Mouse (Mus musculus): ENCODE measurements around the gene Dpp9. TPM values are rescaled to one million over a fixed set of nuclear protein-coding genes. Genes with fewer than 3 reads are reported as not detected.

Dpp9 gene
- total RNA-seq, 1 experiment from 2014 or later = 9.7 TPM

GRCm38 (mm10) chr17:56241541-56242401 lies 23.1 kb upstream of the Dpp9 start:
- ATAC-seq (replicated peaks in 1 of 2; ENCODE audit: insufficient read depth in 1 of 2, low FRiP score in 2 of 2, low TSS enrichment in 1 of 2, low read depth in 1 of 2, poor library complexity in 2 of 2, severe bottlenecking in 2 of 2) = peak; percentile 96

GRCm38 (mm10) chr17:56233818-56234469 lies 15.2 kb upstream of the Dpp9 start:
- ATAC-seq (replicated peaks in 1 of 2; ENCODE audit: insufficient read depth in 1 of 2, low FRiP score in 2 of 2, low TSS enrichment in 1 of 2, low read depth in 1 of 2, poor library complexity in 2 of 2, severe bottlenecking in 2 of 2) = peak; percentile 32 to 56; a peak in 2 of 4 replicates

- no peak for ATAC-seq (replicated peaks in 1 of 2; ENCODE audit: insufficient read depth in 1 of 2, low FRiP score in 2 of 2, low TSS enrichment in 1 of 2, low read depth in 1 of 2, poor library complexity in 2 of 2, severe bottlenecking in 2 of 2)
Measured at GRCm38 (mm10) chr17:56233389-56233788, 14.7 kb upstream of the Dpp9 start.

- no peak for ATAC-seq (replicated peaks in 1 of 2; ENCODE audit: insufficient read depth in 1 of 2, low FRiP score in 2 of 2, low TSS enrichment in 1 of 2, low read depth in 1 of 2, poor library complexity in 2 of 2, severe bottlenecking in 2 of 2)
Measured at GRCm38 (mm10) chr17:56229943-56230342, 11.2 kb upstream of the Dpp9 start.

GRCm38 (mm10) chr17:56226566-56226965 lies 7.9 kb upstream of the Dpp9 start:
- ATAC-seq (replicated peaks in 1 of 2; ENCODE audit: insufficient read depth in 1 of 2, low FRiP score in 2 of 2, low TSS enrichment in 1 of 2, low read depth in 1 of 2, poor library complexity in 2 of 2, severe bottlenecking in 2 of 2) = no peak

DNA sequence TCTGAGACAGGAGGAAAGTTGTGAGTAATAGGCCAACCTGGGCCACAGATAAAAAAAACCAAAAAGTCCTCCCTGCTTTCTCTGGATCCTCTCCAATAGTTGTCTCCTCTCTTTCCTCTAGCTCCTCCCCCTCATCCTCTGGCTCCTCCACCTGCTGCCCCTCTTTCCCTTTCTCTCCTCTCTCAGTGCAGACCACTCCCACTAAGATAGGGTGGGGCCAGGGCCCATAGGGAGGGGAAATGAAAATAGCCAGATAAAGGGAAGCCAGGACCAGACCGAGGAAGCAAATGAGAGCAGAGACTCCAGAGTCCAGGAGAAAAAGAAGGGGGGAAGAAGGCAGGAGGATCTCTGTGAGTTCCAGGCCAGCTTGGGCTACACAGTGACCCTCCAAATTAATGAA lies 6.2 kb upstream of the Dpp9 start:
- no peak for ATAC-seq (replicated peaks in 1 of 2; ENCODE audit: insufficient read depth in 1 of 2, low FRiP score in 2 of 2, low TSS enrichment in 1 of 2, low read depth in 1 of 2, poor library complexity in 2 of 2, severe bottlenecking in 2 of 2)

DNA sequence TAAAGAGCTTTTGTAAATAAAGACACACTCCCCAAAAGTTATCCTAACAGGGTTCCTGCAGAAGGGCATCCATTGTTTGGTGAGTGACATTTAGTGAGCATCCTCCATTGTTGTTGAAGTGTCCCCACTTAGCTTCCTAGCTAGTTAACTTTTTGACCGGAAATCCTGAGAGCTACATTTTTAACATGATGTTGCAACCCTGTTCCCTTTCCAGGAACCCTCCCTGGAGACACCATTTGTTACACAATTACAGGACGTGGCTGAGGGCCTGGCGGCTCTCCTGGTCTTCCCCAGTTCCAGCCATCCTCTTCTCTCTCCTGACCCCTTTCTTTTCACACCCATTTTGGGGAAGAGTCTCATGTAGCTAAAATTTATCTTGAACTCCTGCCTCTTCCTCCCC lies 1.1 kb upstream of the Dpp9 start:
- ATAC-seq (replicated peaks in 1 of 2; ENCODE audit: insufficient read depth in 1 of 2, low FRiP score in 2 of 2, low TSS enrichment in 1 of 2, low read depth in 1 of 2, poor library complexity in 2 of 2, severe bottlenecking in 2 of 2) = no peak

GRCm38 (mm10) chr17:56219251-56219650 lies 546 bp upstream of the Dpp9 start:
- ATAC-seq (replicated peaks in 1 of 2; ENCODE audit: insufficient read depth in 1 of 2, low FRiP score in 2 of 2, low TSS enrichment in 1 of 2, low read depth in 1 of 2, poor library complexity in 2 of 2, severe bottlenecking in 2 of 2) = 0 out of 4 replicates have a peak, but pooled peaks of 1 of the 2 experiments have one; percentile 3

DNA sequence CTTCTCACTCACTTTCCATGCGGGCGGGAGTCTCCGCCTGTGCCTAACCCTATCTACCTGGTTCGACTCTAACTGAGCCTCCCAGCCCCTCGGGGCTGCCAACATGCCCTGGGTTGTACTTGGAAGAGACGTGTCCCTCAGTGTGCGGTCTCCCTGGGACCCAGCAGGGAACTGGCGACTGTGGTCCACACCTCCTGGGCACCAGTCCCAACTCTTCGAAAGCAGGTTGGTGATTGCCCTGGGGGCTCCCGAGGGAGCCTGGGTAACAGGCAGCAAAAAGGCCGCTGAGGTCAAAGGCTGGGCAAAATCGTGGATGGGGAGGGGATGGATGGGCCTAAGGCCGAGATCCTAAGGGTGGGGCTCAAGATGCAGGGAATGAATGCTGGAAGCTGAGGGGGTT lies 1.0 kb downstream of the Dpp9 start:
- ATAC-seq (replicated peaks in 1 of 2; ENCODE audit: insufficient read depth in 1 of 2, low FRiP score in 2 of 2, low TSS enrichment in 1 of 2, low read depth in 1 of 2, poor library complexity in 2 of 2, severe bottlenecking in 2 of 2) = no peak

DNA sequence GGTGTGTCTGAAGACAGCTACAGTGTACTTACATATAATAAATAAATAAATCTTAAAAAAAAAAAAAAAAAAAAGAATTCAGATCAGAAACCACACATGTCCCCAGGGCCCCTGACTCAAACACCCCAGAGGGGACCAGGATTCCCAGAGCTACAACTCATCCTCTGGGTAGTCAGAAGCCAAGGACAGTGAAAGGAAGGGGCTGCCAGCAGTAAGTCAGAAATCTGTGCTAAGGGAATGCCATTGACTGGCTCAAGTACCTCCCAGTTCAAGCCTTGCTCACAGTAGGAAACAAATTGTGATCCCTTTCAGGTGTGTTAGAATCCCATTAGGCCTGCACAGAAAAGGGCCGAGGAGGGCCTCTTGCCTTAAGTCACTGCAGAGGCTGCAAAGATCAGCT lies 4.5 kb downstream of the Dpp9 start:
- no peak for ATAC-seq (replicated peaks in 1 of 2; ENCODE audit: insufficient read depth in 1 of 2, low FRiP score in 2 of 2, low TSS enrichment in 1 of 2, low read depth in 1 of 2, poor library complexity in 2 of 2, severe bottlenecking in 2 of 2)

- ATAC-seq (replicated peaks in 1 of 2; ENCODE audit: insufficient read depth in 1 of 2, low FRiP score in 2 of 2, low TSS enrichment in 1 of 2, low read depth in 1 of 2, poor library complexity in 2 of 2, severe bottlenecking in 2 of 2) = peak; percentile 38 to 39; a peak in 2 of 4 replicates
Measured at GRCm38 (mm10) chr17:56212676-56213075, 6.0 kb downstream of the Dpp9 start.

GRCm38 (mm10) chr17:56211090-56211489 lies 7.6 kb downstream of the Dpp9 start:
- no peak for ATAC-seq (replicated peaks in 1 of 2; ENCODE audit: insufficient read depth in 1 of 2, low FRiP score in 2 of 2, low TSS enrichment in 1 of 2, low read depth in 1 of 2, poor library complexity in 2 of 2, severe bottlenecking in 2 of 2)

DNA sequence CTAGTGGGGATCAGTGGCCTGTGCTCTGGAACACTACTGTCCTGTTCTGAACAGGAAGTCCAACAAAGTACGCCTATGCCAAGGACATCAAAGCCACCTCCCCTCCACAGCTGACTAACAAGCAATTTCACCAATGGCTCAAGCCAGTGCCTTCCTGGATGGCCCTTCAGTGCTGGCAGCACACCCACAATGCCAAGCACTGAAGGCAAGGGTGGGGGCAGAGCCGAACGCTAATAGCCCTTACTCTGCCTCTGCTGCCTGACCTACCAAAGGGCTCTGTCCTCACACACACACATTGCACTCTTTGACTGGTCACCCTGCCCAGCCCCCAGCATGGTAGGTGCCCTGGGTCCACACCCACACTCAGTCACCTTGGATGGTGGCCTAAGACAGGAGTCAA lies 9.9 kb downstream of the Dpp9 start:
- no peak for ATAC-seq (replicated peaks in 1 of 2; ENCODE audit: insufficient read depth in 1 of 2, low FRiP score in 2 of 2, low TSS enrichment in 1 of 2, low read depth in 1 of 2, poor library complexity in 2 of 2, severe bottlenecking in 2 of 2)

GRCm38 (mm10) chr17:56207963-56208530 lies 10.7 kb downstream of the Dpp9 start:
- ATAC-seq (replicated peaks in 1 of 2; ENCODE audit: insufficient read depth in 1 of 2, low FRiP score in 2 of 2, low TSS enrichment in 1 of 2, low read depth in 1 of 2, poor library complexity in 2 of 2, severe bottlenecking in 2 of 2) = no peak

DNA sequence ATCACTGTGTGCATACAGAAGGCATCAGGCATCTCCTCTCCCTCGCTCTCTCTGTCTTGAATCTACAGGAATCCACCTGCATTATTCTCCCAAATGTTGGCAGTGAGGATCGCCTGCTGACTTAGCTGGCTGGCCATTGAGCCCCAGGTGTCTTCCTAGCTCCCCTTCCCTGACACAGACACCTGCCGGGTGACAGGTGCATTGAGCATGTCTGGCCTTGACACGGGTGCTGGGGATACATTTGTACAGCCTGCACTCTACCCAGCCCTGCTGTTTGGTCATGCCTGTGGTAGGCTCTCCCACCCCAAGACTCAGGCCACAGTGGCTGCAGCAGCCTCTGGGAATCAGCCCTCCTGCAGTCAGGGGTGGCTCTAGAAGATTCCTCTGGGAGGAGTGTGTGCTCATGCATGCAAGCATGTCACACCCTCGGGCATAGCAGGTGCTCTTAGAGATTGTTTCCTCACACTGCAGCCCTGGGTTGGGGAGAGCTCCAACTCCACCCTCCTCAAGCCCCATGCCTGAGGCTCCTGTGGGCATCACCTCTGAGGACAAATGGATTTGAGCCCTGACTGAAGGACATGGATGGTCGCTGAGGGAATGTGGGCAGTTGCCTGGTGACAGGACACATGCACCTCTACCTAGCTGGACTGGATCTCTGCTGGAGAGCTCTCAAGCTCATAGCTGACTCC lies 11.6 kb downstream of the Dpp9 start:
- no peak for ATAC-seq (replicated peaks in 1 of 2; ENCODE audit: insufficient read depth in 1 of 2, low FRiP score in 2 of 2, low TSS enrichment in 1 of 2, low read depth in 1 of 2, poor library complexity in 2 of 2, severe bottlenecking in 2 of 2)

DNA sequence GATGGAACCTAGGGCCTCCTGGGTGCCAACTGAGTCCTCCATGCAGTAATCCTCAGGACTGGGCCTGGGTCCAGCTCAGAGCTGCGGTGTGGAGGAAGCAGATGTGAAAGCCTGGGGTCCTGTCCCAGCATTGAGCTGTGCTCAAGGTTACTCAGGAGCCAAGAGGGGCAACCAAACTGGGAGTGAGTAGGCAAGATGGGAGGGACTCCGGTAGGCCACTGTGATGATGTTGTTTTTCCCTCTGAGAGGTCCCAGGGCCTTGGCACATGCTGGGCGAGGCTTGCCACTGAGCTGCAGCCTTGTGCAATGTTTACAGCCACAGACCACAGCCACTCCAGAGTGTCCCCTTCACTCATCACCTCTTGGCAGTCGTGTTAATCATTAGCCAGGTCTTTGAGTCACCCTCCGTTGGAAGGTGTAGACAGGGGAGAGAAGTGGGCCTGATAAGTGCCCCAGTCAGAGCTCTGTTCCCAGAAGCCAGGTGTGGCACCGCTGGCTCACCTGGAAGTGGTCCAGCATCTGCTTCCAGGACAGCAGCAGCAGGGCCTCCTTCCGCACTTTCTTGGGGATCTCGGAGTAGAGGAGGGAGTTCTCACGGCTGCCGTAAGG lies 12.3 kb downstream of the Dpp9 start:
- no peak for ATAC-seq (replicated peaks in 1 of 2; ENCODE audit: insufficient read depth in 1 of 2, low FRiP score in 2 of 2, low TSS enrichment in 1 of 2, low read depth in 1 of 2, poor library complexity in 2 of 2, severe bottlenecking in 2 of 2)

- ATAC-seq (replicated peaks in 1 of 2; ENCODE audit: insufficient read depth in 1 of 2, low FRiP score in 2 of 2, low TSS enrichment in 1 of 2, low read depth in 1 of 2, poor library complexity in 2 of 2, severe bottlenecking in 2 of 2) = no peak
Measured at GRCm38 (mm10) chr17:56203729-56204128, 15.0 kb downstream of the Dpp9 start.
